Mouse (Mus musculus) cerebellum, adult 18-20 months (tissue): ENCODE results near the gene Mcl1.
"Not testable (repeated sequence)": the region's sequence is repeated elsewhere in the genome, so short reads cannot be mapped to it uniquely, and the experiment has no call there.

Experiments
- DNase-seq, 2 experiments: peaks; one replicate each; pipeline ENCODE4 v3.0.0; 2021

Gene Mcl1

GRCm38 (mm10) chr3:95651033-95651373, 7.6 kb upstream of the Mcl1 start:
- no peak for DNase-seq

DNA sequence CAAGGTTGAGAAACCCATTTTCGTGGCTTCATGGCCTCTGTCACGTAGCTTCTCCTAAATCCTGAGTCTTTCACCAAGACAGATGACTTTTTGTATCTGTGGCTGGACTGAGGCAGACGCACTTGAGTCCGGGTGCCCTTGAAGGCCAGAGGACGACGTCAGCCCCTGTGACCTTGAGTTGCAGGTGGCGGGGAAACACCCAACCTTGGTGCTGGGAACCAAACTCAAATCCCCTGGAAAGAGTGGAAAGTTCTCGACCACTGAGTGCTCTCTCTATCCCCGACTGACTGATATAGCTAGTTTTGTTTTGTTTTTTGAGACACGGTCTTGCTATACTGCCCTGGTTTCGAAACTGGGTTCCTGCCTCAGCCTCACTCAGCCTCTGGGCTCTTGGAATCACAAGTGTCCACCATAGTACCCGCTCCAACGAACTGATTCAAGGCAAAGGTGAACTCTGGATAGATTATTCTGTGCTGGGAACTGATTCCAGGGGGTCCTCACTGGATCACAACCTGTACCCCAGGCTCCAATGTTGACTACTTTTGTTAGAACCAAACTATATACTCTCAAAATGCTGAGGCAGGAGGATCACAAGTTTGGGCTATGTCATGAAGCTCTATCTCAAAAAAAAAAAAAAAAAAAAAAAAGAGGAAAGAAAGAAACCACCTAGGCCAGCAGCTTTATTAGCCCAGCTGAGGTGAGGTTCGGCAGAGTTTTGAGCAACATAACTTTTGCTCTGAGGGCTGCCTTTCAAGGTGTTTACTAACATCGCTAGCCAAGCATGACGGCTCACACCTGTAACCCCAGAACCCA, 7.0 kb upstream of the Mcl1 start:
- no peak for DNase-seq

DNA sequence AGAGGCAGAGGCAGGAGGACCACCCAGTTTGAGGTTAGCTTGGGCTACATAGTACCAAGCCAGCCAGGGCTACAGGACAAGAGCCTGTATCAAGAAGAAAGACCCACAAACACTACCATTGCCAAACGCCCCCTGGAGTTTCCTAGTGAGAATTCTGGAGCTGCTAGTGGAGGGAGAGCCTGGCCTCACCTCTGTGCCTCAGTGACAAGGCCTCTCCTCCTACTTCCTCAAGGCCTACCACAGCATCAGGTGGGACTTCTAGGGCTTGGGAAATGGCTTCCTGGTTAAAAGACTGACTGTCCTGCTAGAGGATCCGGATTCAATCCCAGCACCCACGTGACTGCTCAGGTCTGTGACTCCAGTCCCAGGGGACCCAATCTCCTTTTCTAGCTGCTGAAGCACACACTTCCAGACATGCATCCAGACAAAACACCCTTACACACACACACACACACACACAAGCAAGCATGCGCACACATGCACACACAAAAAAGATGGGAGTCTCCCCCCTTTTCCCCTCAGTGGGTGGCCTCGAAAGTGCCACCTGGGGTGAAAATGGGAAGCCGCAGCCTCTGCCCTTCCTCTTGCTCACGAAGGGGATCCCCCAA, 6.3 kb upstream of the Mcl1 start:
- no peak for DNase-seq

DNA sequence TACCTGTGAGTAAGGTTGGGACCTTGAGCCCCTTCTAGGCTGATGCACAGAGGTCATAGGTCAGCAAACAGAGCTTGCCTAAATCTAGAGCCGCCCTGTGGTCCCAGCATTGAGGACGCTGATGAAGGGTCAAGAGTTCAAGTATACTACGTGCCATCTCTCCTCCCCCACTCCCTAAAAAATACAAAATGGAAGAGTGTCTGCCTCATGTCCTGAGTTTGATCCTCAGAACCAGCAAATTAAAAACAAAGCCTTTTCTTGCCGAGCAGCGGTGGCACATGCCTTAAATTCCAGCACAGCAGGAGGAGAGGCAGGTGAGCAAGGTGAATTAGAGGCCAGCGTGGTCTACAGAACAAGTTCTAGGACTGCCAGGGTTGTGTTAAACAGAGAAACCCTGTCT, 5.7 kb upstream of the Mcl1 start:
- no peak for DNase-seq

GRCm38 (mm10) chr3:95653473-95654034, 5.0 kb upstream of the Mcl1 start:
- no peak for DNase-seq

GRCm38 (mm10) chr3:95654371-95654770, 4.2 kb upstream of the Mcl1 start:
- DNase-seq: not testable (repeated sequence)

DNA sequence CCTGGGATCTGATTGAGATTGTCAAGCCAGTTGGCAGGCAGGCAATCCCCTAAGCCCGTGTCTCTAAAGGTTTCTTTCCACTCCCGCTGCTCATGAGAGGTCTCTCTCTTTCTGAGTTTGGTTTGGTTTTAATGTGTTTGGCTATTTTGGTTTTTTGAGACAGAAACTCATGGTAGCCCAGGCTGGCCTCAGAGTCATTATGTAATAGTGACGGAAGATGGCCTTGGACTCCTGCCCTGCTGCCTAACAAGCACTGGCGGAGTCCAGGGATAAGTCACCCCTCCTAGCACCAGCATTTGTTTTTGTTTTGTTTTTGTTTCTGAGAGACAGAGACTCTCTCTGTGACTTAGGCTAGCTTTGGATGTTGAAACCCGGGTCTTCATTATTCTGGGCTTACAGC, 3.2 kb upstream of the Mcl1 start:
- DNase-seq: no peak

- DNase-seq: no peak
Measured at GRCm38 (mm10) chr3:95657108-95657507, 1.5 kb upstream of the Mcl1 start.

- no peak for DNase-seq
Measured at GRCm38 (mm10) chr3:95657711-95658110, 877 bp upstream of the Mcl1 start.

DNA sequence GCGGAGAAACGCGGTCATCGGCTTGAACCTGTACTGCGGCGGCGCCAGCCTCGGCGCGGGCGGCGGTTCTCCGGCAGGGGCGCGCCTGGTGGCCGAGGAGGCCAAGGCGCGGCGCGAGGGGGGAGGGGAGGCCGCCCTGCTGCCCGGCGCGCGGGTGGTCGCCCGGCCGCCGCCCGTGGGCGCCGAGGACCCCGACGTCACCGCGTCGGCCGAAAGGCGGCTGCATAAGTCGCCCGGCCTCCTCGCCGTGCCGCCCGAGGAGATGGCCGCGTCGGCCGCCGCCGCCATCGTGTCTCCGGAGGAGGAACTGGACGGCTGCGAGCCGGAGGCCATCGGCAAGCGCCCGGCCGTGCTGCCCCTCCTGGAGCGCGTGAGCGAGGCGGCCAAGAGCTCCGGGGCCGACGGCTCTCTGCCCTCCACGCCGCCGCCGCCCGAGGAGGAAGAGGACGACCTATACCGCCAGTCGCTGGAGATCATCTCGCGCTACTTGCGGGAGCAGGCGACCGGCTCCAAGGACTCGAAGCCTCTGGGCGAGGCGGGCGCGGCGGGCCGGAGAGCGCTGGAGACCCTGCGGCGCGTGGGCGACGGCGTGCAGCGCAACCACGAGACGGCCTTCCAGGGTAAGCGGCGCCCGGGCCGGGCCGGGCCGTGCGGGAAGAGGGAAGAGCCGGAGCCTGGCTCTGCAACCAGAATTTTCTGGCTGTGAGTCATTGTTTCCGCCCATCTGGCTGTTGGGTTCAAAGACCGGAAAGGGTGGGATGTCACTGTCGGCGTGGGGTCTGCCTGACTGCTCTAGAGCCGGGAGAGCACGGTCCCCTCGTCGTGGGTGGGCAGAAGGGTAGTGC, 502 bp downstream of the Mcl1 start:
- DNase-seq: peak; percentile 52 to 66

GRCm38 (mm10) chr3:95659948-95660347, 1.4 kb downstream of the Mcl1 start:
- DNase-seq: no peak

- no peak for DNase-seq
Measured at GRCm38 (mm10) chr3:95660788-95661478, 2.3 kb downstream of the Mcl1 start.

DNA sequence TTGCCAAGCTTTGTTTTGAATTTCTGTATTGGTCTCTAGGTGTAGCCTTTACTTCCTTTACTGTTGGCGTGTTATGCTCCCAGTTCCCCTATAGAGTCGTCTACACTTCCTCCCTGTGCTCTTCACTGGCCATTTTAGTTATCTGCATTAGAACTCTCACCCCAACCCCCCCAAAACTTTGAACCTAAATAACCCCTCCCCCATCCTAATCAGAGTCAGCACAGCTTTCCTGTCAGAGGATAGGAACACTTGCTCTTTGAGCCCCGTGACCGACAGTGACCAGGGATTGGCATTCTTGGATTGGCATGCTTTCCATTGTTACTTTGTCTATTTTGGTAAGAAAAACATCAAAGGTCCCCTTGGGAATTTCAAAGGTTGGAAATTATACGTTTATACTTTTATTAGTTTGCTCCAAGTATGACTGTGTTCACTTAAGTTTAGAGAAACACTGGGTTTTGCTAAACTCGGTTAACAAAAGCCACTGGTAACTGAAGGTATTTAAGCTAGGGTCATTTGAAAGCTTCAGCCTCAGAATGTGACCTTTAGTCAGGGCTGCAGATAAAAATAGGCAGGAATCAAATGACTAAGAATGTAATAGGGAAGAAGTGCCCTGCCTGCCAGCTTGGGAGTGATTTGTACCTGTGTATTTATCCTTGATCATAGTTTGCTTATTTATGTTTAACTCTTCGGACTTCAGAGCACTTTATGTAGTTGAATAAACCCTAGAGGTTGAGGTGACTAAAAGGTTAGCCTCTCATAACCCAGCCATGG, 3.5 kb downstream of the Mcl1 start:
- no peak for DNase-seq

DNA sequence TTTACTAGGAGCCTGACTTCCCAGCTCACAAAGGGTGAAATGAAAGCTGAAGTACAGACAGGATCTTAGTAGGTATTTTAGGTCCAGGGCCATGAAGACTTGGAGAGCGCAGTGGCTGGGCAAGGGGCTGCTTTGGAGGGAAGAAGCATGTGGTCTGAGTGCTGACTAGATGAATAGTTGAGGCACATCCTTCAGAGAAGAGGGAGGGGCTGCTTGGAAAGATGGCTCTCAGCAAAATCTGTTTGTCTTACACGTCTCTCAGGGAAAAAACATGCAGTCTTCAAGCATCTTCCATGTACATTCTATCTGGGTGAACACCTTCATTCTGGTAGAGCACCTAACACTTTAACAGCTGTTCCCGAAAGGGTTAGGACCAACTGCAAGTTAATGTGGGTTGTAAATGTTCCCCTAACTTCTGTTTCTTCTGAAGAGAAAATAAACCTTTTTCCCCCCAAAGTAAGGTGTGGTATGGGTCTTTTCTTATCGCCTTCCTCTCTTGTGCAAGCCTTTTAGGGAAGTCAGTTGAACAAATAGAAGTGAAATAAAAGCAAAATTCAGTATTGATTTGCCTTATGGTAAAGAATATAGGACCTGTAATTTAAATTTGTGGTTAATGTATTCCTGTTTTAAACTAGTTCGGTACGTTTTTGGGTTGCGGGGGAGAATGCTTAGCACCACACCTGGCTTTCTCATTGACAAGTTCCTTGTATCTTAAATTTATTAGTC, 4.3 kb downstream of the Mcl1 start:
- DNase-seq: no peak

DNA sequence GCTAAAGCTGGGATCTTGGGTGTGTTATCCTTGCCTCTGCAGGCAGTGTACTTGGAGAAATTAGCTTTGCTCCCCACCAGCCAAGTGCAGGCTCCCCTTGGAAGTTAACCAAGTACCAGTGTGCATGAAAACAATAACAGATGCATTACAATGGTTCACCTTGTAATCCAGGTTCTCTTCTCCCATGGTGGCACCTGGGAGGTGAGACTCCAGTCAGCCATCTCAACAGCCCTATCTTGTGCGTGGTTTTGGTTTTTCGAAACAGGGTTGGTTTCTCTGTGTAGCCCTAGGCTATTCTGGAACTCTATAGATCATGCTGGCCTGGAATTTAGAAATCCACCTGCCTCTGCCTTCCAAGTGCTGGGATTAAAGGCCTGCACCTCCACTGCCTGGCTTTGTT, 4.9 kb downstream of the Mcl1 start:
- DNase-seq: peak in 1 of 2 experiments; percentile 18

DNA sequence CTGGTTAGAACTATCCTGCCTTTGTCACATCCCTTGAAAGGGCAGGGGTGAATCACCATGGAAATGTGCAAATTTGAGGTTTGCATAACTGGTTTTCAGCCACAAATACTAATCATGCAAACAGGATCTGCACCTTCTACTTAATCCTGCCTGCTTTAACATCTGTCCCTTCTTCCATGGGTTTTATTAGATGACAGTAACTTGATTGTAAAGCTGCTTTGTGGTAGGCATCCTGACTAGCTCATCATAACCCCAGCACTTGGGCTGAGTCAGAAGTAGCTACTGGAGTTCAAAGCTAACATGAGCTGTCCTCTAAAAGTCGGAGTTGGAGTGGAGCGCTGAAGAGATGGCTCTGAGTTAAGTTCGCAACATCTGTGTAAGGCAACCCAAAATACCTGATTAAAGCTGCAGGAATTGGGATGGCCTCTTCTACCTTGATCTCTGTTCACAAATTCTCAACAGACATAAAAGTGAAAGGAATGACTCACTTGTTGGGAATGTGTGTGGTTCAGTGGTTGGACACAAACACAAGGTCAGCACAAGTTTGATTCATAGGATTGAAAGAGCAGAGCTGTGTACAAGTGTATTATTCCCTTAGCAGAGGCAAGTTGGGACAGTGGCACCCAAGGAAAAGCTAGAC, 5.5 kb downstream of the Mcl1 start:
- no peak for DNase-seq

- no peak for DNase-seq
Measured at GRCm38 (mm10) chr3:95664940-95665352, 6.4 kb downstream of the Mcl1 start.

DNA sequence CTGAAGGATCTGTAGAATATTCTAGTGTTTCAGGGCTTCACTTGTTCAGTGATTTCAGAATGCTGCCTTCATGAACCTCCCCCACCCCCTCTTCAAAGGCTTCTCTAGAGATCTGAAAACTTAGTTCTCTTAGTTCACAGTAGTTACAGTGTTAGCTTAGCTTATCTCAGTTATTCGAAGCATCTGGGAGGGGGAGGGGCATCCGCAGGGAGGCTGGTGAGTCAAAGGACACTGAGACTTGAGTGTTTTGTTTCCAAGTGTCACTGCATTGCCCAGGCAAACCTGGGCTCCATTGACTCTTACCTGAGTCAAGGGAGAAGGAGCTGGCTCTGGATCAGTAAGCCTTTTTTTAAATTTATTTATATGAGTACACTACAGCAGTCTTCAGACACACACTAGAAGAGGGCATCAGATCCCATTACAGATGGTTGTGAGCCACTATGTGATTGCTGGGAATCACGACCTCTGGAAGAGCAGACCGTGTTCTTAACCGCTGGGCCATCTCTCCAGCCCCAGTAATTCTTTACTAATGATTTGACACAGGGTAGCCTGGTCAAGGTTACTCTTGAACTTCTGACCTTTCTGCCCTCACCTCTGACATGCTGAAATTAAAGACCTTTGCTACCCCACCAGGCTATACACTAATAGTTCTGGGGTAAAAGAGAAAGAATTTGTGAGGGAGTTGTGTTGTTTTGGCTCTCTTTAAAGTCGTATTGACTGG, 7.7 kb downstream of the Mcl1 start:
- DNase-seq: no peak

DNA sequence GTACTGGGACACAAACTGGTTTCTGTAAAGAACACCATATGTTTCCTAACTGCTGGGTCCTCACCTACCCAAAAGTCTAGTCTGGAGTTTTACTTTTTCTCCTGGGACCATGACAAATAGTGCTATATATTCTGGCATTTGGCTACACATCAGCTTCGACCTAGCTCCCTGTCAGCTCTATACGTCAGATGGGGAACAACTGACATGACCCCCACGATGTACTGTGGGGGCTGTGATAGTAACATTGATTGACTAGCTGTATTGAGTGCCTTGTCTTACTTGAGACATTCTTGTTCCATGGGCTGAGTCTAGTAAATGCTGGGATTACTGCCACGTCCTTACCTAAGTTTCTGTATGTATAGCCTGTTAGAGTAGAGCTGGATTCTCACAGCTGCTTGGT, 8.9 kb downstream of the Mcl1 start:
- no peak for DNase-seq

DNA sequence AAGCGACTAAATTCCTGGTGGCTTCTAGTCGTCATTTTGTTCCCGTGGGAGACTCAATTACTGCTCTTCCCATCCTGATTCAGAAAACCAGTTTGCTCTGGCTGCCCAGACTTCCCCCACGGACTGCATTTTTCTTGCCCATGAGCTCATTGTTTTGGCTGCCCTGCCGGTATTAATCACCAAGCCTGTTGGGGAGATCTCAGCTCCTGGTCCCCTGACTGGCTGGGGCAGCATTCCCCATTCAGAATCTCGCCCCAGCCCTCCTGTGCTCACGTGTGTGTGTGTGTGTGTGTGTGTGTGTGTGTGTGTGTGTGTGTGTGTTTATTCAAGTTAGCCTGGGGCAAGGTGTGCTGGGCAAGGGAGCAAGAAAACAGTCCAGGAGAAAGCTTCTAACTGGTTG, 9.4 kb downstream of the Mcl1 start:
- peak; percentile 40 to 45 for DNase-seq
